Mouse (Mus musculus): ENCODE measurements around the gene Kidins220.

Gene Kidins220

DNA sequence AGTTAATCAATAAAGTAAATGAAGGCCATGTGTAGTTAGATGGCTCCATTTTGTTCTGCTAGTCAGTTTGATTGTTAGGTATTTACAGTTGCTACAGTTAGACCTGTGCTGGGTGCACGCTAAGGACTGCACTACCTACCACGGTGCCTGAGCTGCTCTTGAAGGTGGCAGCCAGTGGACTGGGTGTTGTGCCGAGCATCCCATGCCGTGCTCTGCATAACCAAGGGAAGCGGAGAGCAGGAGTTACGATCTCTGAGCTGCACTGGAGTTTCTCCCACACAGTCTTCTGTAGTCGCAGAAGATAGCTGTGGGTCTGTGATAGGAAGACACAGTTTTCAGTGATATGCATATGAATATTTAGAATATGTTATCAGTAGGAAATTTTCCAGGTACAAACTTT is 51.6 kb downstream of the Kidins220 start:
- DNase-seq (ENCODE audit: low read depth, low spot score): no peak

DNA sequence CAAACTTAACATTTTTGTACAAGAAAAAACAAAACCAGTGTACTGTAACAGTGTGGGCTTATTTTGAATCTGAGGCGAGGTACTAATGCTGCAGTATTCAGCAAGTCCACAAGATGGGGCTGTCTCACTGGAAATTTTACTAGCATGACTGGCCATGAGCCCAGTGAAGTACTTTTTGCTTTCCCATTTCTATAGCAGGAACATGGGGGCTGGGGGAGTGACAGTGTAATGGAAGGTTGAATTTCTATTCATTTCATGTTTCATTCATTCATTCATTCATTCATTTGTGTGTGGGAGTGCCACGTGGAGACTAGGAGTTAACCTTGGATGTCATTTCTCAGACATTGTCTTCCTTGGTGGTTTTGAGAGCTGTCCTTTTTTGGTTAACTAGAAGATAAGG is 52.7 kb downstream of the Kidins220 start:
- DNase-seq (ENCODE audit: low read depth, low spot score): peak; percentile 29

DNA sequence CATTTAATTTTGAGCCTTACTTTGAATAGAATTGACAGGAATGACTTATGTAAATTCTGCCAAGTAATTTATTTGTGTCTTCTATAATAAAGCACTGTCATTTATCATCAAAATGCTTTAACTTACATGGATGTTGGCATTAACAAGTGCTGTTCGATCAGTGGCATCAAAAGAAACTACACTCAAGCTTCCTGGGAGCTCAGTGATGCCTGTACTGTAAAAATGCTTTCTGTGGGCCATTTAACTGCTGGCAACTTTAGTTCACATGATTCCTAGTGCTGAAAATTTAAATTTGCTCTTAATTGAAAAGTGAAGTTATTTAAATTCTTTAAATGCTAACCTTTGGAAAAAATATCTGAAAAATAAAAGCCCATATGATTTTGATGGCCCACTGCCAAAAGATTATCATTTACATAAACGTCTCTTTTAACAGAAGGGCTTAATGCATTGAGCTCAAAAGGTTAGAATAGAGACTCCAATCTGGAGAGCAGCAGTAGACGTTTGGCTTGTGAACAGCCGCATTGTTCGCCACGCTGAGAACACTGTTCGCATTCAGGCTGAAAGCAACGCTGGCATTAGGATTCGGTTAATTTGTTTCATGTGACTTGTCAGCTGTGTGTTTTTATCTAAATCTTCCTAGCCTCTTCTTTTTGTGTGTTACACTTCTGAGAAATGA is 59.1 kb downstream of the Kidins220 start:
- DNase-seq (ENCODE audit: low read depth, low spot score): no peak

DNA sequence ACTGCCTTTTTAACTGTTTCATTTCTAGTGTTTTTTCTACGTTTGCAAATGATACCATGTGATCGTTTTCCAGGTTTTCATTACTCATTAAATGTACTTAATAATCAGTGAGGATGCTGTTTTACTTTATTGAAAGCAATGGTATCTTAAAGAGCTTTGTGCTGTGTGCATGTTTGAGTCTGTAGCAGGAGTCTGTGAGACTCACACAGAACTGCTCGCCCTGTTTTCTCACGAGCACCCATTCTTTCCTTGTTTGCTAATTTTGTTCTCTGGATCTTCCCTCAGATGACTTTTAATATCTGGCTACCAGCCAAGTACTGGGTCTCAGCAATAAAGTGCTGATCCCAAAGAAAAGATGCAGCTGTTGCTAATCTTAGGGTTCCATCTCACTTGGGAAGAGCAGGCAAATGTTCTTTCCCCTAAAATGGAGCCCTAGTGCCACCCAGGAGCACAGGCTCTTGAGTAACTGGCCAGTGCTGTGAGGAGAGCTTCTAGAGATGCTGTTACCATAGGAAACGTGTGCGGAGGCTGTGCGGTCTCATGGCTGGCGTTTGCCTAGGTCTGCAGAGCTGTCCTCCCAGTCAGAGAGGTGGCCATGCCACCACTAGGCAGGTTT is 59.7 kb downstream of the Kidins220 start:
- peak; percentile 29 for DNase-seq (ENCODE audit: low read depth, low spot score)

DNA sequence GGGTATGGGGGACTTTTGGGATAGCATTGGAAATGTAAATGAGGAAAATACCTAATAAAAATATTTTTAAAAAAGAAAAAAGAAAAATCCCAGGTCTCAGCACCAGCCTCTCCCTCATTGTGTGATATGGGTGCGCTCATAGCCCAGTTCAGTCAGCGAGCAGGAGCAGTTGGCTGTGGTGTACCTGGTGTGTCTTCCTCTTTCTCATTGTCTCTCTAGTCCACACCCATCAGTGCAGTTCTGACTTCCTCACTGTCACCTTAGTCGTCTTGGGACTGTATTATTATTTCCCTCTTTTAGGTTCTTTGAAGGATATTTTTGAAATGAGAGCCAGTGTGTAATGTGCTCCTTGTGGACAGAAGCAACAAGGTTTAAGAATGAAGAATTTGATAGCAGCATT is 61.3 kb downstream of the Kidins220 start:
- no peak for DNase-seq (ENCODE audit: low read depth, low spot score)

DNA sequence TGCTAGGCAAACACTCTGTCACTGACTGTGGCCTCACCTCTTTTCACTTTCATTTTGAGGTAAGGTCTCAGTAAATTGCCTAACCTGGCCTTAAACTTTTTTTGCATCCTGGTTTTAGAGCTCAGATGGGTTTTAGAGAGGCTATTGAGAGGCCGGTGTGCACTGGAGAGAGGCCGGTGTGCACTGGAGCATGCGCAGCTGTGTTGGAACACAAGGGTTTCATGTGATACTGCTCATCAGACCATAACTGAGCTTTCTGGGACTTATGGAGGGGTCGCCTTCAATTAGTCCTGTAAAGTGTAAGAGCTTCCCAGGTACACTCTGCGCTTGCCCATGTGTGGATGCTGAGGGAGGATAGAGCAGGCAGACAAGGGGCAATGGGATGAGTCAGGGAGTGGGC is 62.5 kb downstream of the Kidins220 start:
- DNase-seq (ENCODE audit: low read depth, low spot score): no peak

DNA sequence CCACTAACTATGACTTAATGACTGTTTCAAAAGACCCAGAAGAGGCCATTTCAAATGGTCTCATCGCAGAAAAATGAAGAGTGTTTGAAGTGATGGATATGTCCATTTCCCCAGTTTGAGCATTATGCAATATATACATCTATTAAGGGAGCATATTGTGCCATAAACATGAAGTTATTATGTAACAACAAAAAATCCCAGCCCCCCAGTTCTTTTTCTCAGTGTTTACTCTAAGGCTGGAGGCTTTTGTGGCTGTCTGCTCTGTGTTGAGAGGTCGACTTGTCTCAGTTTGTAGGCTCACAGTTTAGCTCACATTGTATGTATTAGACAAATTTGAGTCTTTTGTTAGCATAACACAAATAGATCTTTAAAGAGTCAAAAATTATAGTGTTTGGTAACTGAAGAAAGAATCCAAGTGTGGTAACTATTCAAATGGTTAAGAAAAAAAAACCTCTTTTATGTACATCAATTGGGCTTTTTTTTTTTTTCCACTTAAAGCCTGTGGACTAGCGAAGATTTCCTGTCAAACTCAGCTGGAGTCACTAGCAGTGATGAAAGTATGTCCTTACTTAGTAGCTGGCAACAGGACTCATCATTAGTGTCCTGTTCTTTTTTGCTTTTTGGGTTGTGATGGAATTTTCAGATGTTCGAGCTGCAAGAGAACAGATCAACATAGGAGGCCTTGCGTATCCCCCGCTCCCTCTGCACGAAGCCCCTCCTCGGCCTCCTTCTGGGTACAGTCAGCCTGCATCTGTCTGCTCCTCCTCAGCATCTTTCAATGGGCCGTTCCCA is 63.2 kb downstream of the Kidins220 start:
- no peak for DNase-seq (ENCODE audit: low read depth, low spot score)

DNA sequence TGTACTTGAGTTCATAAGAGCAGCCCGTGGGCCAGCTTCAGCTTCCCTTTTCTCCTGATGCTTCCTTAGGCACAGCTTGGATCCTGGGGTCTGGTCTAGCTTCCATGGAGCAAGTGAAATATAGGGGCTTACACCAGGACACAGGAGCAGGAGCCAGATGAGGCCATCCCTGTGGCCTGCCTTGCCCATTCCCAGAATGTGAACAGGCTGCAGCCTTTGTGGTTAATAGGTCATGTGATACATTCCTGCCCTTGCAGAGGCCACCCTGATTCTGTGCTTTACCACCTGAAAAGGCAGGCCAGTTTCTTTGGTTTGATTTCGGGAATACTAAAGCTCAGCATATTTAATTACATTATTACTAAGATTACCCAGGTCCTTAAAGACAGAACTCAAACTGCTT is 69.3 kb downstream of the Kidins220 start:
- no peak for DNase-seq (ENCODE audit: low read depth, low spot score)

DNA sequence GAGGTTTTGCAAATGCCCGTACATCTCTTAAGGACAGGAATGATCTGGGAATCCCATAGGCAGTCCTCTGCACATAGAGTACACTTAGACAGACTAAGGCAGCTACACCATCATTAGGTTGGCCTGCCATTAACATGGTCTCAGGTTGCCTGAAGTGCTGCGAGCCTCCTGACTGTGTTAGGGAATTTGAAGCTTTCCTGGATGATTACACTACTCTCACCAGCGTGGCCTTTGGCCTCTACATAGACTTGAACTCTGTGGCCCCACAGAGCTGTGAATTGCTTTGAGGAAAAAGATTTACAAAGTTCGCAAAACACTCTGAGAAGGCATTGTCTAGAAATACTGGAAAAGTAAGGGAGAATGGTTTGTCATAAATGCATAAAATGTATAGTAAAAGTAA is 69.9 kb downstream of the Kidins220 start:
- DNase-seq (ENCODE audit: low read depth, low spot score): no peak

DNA sequence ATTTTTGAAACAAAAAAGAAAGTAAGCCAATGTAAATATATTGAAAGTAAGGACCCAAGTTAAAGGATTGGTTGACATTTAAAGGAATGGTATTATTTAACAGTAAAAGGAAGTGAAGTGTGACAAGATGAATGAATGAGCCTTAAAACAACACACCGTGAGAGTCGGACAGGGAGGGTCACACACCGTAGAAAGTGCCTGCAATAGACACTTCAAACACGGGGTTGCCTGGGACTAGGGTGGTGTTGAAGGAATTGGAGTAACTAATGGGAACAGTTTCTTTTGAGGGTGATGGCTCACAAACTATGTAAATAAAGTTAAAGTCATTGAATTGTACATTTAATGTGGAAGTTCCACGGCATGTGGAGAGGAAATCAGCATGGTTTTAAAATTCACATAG is 74.5 kb downstream of the Kidins220 start:
- DNase-seq (ENCODE audit: low read depth, low spot score): no peak

DNA sequence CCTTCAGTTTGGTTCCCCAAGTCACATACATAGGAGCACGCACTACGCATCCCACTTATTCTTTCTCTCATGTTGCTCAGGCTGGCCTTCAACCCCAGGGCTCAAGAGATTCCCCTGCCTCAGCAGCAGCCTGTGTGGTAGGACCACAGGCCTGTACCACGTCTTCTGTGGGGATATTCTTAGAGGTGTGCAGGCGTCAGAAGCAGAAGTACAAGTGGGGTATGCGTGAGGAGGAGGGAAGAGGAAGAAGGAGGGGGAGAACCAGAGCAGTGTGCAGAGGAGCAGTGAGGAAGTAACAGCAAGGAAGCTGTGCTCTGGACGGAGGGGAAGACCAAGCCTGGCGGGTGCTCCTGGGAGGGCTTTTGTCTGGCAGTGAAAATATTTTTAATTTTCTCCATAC is 79.8 kb downstream of the Kidins220 start:
- no peak for DNase-seq (ENCODE audit: low read depth, low spot score)

DNA sequence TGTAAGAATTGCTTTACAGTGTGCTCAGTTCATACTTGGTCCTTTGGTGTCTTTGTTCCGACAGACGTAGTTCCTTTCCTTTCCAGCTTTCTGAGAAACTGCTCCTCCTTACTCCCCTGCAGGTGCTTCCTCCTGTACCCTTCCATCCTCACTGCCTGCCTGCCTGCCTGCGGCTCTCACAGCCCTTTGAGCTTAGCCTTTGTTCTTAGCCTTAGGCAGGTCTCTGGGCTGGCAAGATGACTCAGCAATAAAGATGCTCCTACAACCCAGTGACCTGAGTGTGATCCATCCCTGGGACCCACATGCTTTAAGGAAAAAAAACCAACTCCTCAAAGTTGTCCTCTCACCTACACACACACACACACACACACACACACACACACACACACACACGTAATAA is 80.2 kb downstream of the Kidins220 start:
- DNase-seq (ENCODE audit: low read depth, low spot score): no peak

DNA sequence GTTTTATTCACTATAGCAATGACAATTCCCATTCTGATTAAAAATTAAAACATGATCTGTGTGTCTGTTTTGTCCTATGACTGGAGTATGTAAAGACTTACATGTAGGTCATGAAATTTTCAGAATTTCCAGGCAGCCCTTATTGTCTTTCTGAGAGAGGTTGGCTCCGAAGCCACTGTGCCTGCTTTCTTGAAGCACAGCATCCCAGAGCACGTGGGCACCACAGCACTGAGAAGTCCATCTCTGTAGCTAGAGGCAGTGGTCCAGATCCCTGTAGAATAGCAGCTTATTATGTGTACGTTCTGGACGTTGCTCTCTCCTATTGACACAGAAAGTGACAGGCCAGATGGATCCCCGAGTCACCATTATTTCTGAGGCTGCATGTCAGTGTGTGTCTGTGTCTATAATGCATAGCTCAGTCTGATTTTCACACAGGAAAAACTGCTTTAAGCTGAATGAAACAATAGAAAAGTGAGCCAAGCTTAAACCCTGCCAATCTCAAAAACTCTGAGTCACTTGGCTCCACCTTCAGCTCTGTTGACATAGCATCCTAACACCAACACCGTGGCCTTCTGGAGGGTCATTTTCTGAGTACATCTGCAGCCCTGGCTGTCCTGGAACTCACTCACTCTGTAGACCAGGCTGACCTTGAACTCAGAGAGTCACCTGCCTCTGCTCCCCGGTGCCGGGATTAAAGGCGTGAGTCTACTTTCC is 84.9 kb downstream of the Kidins220 start:
- no peak for DNase-seq (ENCODE audit: low read depth, low spot score)

DNA sequence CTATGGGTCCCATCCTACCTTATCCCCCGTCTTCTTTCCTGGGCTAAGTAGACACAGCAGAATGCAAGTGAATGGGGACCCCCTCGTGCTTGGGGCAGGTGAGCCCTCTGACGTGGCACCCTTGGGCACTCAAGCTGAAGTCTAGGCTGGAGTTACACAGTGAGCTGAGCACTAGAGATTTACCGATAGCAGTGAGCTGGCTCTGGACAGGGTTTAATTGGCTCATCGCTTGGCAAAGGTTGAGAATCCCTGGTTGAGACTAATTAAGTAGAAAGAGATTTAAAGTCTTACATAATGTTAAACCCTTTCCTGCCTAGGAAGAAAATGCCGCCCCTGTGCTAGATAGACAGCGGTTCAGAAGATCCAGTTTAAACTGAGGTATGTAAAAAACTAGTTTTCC is 86.2 kb downstream of the Kidins220 start:
- DNase-seq (ENCODE audit: low read depth, low spot score): no peak

DNA sequence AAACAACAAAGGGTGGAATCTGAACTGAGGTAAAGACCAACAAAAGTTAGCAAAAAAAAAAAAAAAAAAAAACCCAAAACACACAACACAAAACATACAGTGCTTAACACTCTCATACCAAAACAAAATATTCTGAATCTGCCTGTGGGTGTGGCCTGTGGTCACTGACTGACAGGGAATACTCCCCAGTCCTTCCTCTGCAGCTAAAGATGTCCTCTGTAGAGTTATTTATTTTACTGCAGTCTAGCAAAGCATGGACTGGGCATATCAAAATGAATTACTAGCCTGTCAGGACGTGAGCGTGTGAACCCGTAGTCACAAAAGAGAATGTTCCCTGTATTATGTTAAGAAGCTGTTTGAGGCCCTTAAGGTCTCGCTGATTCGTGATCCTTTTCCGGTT is 87.5 kb downstream of the Kidins220 start:
- DNase-seq (ENCODE audit: low read depth, low spot score): no peak

DNA sequence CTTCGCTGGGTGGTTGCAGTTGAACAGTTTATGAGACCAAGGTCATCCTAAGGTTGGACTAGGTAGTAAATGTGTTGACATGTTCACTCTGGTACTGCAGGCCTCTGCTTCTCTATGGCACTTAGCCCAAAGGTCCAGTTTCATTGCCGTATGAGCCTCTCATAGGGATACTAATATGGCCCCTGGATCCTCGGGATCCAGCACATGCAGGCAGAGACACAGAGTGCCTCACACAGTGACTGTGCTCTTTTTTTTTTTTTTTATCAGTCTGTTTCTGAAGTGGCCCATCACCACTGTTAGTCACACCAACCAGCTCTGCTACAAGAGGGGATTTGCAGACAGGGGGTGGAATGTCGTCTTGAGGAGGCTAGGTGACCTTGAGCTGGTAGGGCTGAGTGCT is 98.6 kb downstream of the Kidins220 start:
- DNase-seq (ENCODE audit: low read depth, low spot score): no peak

DNA sequence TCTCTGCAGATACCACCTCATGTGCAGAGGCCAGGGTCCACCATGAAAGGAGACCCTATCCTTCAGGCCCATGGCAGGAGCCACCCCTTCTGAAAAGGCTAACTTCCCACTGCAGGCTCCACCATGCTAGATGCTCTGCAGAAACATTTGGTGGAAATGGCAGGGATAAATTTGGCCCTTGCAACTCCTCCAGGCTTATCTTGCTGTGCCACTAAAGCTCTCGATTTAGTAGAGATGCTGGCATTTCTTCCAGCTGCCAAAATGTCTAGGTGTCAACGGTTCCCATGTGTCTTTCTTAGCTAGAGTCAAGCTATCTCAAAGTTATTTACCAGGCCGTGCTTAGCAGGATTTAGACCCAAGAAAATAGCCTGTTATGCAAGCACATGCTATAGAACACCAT is 99.6 kb downstream of the Kidins220 start:
- DNase-seq (ENCODE audit: low read depth, low spot score): no peak

DNA sequence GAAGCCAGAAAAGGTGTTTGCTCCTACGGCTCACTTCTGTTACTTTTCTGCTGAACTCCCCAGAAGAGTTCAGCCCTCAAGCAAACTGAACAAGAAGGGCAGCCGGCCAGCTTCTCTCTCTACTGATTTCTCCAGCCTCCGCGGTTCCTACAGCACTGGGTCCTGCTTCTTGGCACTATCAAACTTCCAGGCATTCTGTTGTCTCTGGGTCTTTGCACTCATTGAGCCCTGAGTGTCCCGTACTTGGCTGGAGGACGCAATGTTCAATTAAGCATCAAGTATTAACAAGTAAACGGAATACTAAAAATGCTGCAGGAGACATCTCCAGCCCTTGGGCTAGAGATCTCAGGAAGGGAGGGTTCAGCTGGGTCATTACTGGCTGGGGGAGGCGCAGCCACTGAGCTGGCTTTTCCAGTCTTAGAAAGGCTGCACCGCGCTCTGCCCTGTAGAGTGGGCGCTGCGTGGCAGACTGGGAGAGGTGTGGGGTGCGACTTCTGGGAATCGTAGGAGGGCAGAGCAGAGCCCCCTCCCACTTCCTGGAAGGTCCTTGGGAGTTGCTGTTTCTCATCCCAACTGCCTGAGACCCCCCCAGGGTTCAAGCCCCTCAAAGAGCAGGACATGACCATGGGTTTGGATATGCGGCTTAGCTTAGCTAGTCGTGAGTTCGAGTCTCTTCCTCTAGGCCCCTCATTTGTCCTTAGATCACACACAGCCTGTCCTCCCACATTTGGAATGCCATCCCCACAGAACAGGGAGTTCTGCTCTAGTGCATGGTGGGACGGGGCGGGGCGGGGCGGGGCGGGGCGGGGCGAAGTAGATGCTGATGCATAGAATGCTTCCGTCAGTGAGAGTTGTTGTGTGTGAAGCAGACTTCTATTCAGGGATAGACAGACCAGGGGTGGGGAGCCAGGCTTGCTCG is 108.8 kb downstream of the Kidins220 start:
- no peak for DNase-seq (ENCODE audit: low read depth, low spot score)

DNA sequence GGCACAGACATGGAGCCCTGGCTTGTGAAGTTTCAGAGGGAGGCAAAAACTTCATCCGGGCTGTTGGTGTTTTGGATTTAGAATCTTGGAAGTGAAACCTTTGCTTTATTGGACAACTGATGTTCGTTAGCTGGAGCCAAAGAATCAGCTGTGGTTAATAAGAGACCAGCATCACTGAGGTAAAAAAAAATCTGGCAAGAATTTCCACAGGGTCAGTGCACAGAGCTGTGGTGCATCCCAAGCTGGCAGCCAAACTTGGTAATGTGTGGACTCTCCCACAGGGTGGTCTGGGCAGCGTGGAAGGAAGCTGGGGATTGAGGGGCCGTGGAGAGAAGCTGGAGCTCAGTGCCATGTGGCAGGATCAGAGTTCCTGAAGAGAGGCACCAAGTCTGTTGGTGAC is 112.2 kb downstream of the Kidins220 start:
- no peak for DNase-seq (ENCODE audit: low read depth, low spot score)

DNA sequence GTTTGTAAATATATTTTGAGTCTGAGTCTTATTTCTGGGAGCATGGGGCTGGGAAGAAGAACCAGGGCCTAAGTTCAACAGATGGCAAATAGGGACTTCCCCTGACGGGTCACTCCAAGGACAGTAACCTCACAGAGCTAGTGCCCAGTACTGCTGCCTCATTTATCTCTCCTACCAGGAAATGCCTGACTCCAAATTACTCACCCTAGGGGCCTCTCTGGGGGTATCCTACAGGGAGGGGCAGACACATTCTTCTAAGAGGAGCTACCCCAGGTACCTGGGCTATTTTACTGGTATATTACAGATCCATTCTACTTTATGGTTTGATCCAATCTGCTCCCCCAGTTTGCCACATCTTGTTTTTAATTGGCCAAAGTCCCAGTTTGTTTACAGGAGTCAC is 114.7 kb downstream of the Kidins220 start:
- no peak for DNase-seq (ENCODE audit: low read depth, low spot score)

DNA sequence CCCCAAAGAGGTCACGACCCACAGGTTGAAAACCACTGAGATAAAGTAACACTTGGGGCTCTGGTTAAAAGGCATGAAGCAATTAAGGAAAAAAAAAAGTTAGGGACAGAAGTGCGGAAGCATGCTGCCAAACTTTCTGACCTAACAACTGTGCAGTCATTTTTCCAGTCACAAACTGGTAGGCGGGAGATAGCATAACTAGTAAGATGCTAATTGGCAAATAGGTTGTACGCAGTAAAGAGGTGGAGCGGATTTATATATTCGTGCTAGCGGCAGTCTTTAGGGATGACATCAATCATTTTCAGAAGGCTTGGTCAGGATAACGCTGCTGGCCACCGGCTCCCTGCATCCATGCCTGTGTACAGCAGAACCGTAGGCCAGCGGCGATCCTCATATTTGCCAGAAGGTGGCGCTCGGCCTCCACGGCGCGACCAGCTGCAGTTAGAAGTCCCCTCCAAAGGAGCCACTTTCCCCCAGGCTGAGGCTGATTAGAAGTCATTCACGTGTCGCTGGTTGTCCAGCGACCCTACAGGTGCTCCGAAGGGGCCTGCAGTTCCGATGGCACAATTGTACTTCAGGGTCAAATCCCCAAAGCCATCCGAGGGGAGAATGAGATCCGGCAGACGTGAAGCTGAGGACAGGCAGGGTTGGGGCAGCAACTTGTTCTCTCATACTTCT is 117.4 kb downstream of the Kidins220 start:
- peak; percentile 71 for DNase-seq (ENCODE audit: low read depth, low spot score)

Data from skeletal muscle tissue, adult 2 months (tissue).